Mouse (Mus musculus): ENCODE results near the gene Tnni1. TPM values are rescaled to one million over a fixed set of nuclear protein-coding genes. Genes with fewer than 3 reads are reported as not detected.

Tnni1 gene
- not detected for total RNA-seq (2023)

GRCm38 (mm10) chr1:135778780-135779535, at the start of gene Tnni1:
TSS of gene Tnni1 (plus strand) at chr1:135779434.

GRCm38 (mm10) chr1:135765645-135766591, 13.3 kb upstream of the Tnni1 start, which contains the start of gene Phlda3:
TSS of gene Phlda3 (plus strand) at chr1:135766119.

DNA sequence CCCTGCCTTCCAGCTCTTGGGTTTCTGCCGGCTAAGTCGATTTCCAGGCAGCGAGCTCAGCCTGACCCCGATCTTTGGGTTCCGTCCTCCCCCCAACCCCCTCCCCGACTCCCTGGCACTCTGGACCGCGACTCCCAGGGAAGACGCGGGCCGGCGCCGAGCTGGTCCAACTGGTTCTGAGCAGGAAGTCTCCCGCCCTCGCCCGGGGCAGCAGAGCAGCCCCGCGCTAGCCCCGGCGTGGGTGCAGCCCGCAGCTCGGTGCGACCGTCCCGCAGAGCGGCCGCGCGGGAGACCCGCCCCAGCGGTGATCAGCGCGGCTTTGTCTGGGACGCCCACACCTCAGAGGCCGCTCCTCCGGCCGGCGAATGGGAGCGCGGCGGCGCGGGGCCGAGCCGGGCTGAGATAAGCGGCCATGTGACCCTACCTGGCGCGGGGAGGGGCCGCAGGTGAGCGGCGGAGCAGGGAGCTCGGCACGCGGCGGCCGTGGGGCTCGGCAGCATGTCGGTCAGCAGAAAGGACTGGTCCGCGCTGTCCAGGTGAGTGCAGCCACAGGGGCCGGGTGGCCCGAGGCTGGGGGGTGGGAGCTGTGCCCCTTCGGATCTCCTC, 39.4 kb downstream of the Tnni1 start, which contains the start of gene Lad1:
TSS of gene Lad1 (plus strand) at position 118 of the 606 bp plus-strand sequence.

DNA sequence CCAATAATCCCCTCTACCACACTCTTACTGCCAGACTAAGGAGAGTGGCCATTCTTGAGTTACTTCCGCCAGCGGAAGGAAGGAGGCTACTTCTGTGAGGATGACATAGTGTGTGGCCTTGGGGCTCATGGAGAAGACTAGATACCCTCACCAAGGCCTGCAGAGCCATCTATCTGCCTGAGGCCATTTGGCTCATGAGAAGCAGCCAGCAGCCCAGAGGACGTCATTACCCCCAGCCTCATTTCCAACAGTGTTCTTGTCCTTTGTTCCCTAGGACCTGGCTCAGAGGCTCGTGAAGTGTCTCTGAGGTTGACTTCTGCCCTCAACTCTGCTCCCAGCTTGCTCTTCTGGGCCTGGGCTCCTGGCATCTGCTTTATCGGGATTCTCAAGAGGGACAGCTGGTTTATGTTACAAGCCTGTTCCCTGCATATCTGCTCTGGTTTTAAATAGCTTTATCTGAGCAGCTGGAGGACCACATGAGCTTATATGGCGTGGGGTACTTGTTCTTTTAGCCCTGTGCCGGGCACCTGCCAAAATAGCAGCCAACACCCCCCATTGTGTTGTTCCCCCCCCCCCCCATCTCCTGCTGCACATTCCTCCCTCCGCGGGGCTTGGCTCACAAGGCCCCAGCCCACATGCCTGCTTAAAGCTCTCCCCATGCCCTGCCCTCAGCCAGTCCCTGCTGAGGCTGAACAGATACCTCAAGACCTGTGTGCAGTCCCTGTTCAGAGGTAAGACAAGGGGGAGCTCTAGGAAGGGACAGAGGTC, 56.7 kb downstream of the Tnni1 start, which contains the start of gene Tnnt2:
TSS of gene Tnnt2 (plus strand) at position 639 of the 768 bp plus-strand sequence.

Other genes starting within 250 kb of the Tnni1 start
- 10 to 100 TPM; 20.2 to 22.9 TPM for gene Nav1, start 172.1 kb upstream of the Tnni1 start, total RNA-seq (2023)
- 10 to 100 TPM; 39.7 to 48.0 TPM for gene Csrp1, start 59.4 kb upstream of the Tnni1 start, total RNA-seq (2023)
- gene Phlda3, start 13.3 kb upstream of the Tnni1 start, total RNA-seq (2023) = under 1 TPM in 1 of 2 experiments, not detected in 1; 0.66 TPM
- not detected for gene Lad1, start 39.2 kb downstream of the Tnni1 start, total RNA-seq (2023)
- gene Tnnt2, start 56.9 kb downstream of the Tnni1 start, total RNA-seq (2023) = not detected
- not detected for gene Pkp1, start 139.8 kb downstream of the Tnni1 start, total RNA-seq (2023)
- gene Igfn1, start 226.9 kb downstream of the Tnni1 start, total RNA-seq (2023) = not detected
- gene Tmem9, start 228.7 kb downstream of the Tnni1 start, total RNA-seq (2023) = 1 to 10 TPM; 4.2 to 8.3 TPM

Measured in neutrophil, adult 83 days (primary cell).